Mouse (Mus musculus) A20 (cell line): Measurements from ENCODE around the gene Olfr881.

ENCODE experiments used
- DNase-seq: peaks from one replicate; pipeline ENCODE4 v3.0.0-alpha.2; 2011; ENCODE audit warnings: low read depth, low spot score

Gene Olfr881

DNA sequence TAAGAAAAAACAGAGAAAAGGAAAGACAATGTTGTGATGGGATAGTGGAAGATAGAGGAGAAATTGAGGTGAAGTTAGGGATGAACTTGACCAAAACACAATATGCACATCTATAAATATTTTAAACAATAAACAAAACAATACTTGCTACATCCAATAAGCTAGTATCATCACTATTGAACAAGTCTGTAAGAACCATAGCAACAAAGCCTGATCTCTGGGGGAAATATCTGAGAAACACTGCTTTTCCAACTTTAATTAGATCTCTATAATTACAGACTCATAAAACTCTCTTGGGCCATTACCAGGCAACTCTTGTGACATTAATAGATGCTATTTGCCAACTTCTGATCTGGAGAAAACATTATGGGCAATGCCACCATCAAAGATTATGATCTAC, at the start of gene Olfr881:
TSS of gene Olfr881 (plus strand) at position 301 of the 400 bp plus-strand sequence.
- DNase-seq, result no peak

DNA sequence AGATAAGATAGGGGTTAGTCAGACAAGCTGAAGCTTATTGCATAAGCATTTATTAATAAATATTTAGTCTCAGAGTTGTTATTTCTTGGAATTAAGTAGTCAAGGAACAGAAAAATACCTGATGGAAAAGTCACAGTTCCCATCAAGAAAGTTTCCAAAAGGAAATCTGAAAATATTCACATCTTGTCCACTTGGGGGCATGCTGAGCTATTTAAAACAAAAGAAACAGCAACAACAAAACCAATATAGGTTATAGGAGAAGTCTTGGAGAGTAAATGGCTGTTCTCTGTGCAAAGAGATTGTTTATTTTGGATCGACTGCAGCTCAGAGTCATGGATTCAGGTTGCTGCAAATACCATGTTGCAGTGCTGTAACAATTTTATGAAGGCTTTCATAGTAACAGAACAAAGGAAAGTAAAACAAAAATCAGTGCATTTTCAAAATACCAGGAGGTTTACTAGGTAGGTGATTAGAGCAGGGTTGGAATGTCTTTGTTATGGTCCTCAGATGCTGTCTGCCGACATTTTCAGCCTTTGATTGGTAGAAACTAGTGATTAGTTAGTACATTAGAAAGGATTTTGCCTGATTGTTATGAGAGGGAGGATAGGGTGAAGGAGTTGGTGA, 7.1 kb downstream of the Olfr881 start:
- DNase-seq, result no peak

DNA sequence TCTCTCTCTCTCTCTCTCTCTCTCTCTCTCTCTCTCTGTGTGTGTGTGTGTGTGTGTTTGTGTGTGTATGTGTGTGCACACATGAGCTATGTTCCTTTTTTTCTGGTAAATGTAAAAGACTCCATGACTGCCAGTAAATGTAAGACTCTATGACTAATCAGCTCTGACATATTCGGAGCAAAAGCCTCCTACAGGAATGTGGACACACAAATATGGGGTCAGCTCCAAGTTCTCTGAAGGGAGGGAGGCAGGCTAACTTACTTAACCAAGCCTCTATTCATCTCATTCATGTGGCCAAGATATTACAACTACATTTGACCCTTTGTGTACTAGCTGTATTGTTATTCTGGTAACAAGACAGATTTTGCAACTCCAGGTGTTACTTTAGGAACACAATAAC, 8.4 kb downstream of the Olfr881 start:
- no peak for DNase-seq

DNA sequence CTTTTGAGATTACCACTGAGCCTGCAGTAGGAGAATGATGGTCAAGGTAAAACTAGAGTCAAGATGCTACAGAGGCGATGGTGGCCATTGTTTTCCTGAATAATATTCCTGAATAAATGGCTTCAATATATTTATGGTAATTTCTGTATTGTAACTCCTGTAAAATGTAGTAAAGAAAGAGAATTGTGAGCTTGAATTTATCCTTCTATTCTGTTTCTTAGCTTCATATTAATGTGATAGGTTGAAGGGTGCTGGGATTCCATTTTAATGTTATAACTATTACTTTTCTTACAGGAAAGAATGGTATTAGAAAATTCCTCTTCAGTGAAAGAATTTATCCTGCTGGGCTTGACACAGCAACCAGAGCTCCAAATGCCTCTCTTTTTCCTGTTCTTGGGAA, 33.9 kb downstream of the Olfr881 start, which contains the start of gene Olfr883:
TSS of gene Olfr883 (plus strand) at position 301 of the 400 bp plus-strand sequence.
- DNase-seq, result no peak
